Mouse (Mus musculus) megakaryocyte-erythroid progenitor cell, adult 5-6 weeks (primary cell): Measurements from ENCODE around the gene Rbm5. TPM values are rescaled to one million over a fixed set of nuclear protein-coding genes. Genes with fewer than 3 reads are reported as not detected.

Experiments
- total RNA-seq, 2 experiments: library from RNA; stranded (forward) in 1 of 2; stranded (reverse) in 1 of 2; fragments of 200-1000, 215-1000 nt in 1 of 2; fragments of >200 nt in 1 of 2; fragmentation: Nextera tagmentation in 1 of 2; gene quantifications; 2 replicates each; pipeline ENCODE4 v1.2.3; 2014 to 2017

Rbm5 gene
- total RNA-seq, 2 experiments from 2014 or later: 172 to 236 TPM

Other genes starting within 250 kb of the Rbm5 start
- gene Tmem115, start 237.1 kb downstream of the Rbm5 start, total RNA-seq (2014; fragmentation: Nextera tagmentation): 15.0 and 18.4 TPM in 2 replicates
- gene Tmem115, start 237.1 kb downstream of the Rbm5 start, total RNA-seq (2017): 13.3 and 15.7 TPM in 2 replicates
- 5.3 and 16.6 TPM in 2 replicates for gene Cyb561d2, start 228.8 kb downstream of the Rbm5 start, total RNA-seq (2014; fragmentation: Nextera tagmentation)
- 14.5 and 15.0 TPM in 2 replicates for gene Cyb561d2, start 228.8 kb downstream of the Rbm5 start, total RNA-seq (2017)
- 14.8 and 19.1 TPM in 2 replicates for gene Nprl2, start 228.8 kb downstream of the Rbm5 start, total RNA-seq (2014; fragmentation: Nextera tagmentation)
- gene Nprl2, start 228.8 kb downstream of the Rbm5 start, total RNA-seq (2017): 7.5 and 8.7 TPM in 2 replicates
- gene Zmynd10, start 223.7 kb downstream of the Rbm5 start, total RNA-seq (2014; fragmentation: Nextera tagmentation): not detected in 2 replicates
- gene Zmynd10, start 223.7 kb downstream of the Rbm5 start, total RNA-seq (2017): not detected in 2 replicates
- gene Rassf1, start 219.4 kb downstream of the Rbm5 start, total RNA-seq (2014; fragmentation: Nextera tagmentation): 24.6 and 29.3 TPM in 2 replicates
- gene Rassf1, start 219.4 kb downstream of the Rbm5 start, total RNA-seq (2017): 32.8 and 40.3 TPM in 2 replicates
- gene Tusc2, start 207.7 kb downstream of the Rbm5 start, total RNA-seq (2014; fragmentation: Nextera tagmentation): 27.2 and 33.6 TPM in 2 replicates
- gene Tusc2, start 207.7 kb downstream of the Rbm5 start, total RNA-seq (2017): 15.6 and 26.1 TPM in 2 replicates
- gene Hyal2, start 203.1 kb downstream of the Rbm5 start, total RNA-seq (2014; fragmentation: Nextera tagmentation): 7.6 and 23.6 TPM in 2 replicates
- gene Hyal2, start 203.1 kb downstream of the Rbm5 start, total RNA-seq (2017): 5.4 and 8.3 TPM in 2 replicates
- 1.1 and 5.9 TPM in 2 replicates for gene Hyal1, start 194.1 kb downstream of the Rbm5 start, total RNA-seq (2014; fragmentation: Nextera tagmentation)
- 1.1 and 4.3 TPM in 2 replicates for gene Hyal1, start 194.1 kb downstream of the Rbm5 start, total RNA-seq (2017)
- gene Naa80, start 192.1 kb downstream of the Rbm5 start, total RNA-seq (2014; fragmentation: Nextera tagmentation): 46.2 and 49.0 TPM in 2 replicates
- gene Naa80, start 192.1 kb downstream of the Rbm5 start, total RNA-seq (2017): 15.8 and 25.8 TPM in 2 replicates
- gene Hyal3, start 190.2 kb downstream of the Rbm5 start, total RNA-seq (2014; fragmentation: Nextera tagmentation): 5.1 and 9.4 TPM in 2 replicates
- 0.61 and 3.3 TPM in 2 replicates for gene Hyal3, start 190.2 kb downstream of the Rbm5 start, total RNA-seq (2017)
- gene Ifrd2, start 183.4 kb downstream of the Rbm5 start, total RNA-seq (2014; fragmentation: Nextera tagmentation): 226 and 251 TPM in 2 replicates
- gene Ifrd2, start 183.4 kb downstream of the Rbm5 start, total RNA-seq (2017): 103 and 192 TPM in 2 replicates
- 0.50 TPM in 1 of 2 replicates, not detected in the other for gene Sema3b, start 161.8 kb downstream of the Rbm5 start, total RNA-seq (2014; fragmentation: Nextera tagmentation)
- not detected in 2 replicates for gene Sema3b, start 161.8 kb downstream of the Rbm5 start, total RNA-seq (2017)
- 204 and 225 TPM in 2 replicates for gene Gnai2, start 135.6 kb downstream of the Rbm5 start, total RNA-seq (2014; fragmentation: Nextera tagmentation)
- 215 and 228 TPM in 2 replicates for gene Gnai2, start 135.6 kb downstream of the Rbm5 start, total RNA-seq (2017)
- gene Slc38a3, start 101.5 kb downstream of the Rbm5 start, total RNA-seq (2014; fragmentation: Nextera tagmentation): not detected in 2 replicates
- gene Slc38a3, start 101.5 kb downstream of the Rbm5 start, total RNA-seq (2017): not detected in 2 replicates
- gene Gnat1, start 91.3 kb downstream of the Rbm5 start, total RNA-seq (2014; fragmentation: Nextera tagmentation): not detected in 2 replicates
- 5.3 TPM in 1 of 2 replicates, not detected in the other for gene Gnat1, start 91.3 kb downstream of the Rbm5 start, total RNA-seq (2017)
- 0.94 TPM in 1 of 2 replicates, not detected in the other for gene Sema3f, start 60.5 kb downstream of the Rbm5 start, total RNA-seq (2014; fragmentation: Nextera tagmentation)
- gene Sema3f, start 60.5 kb downstream of the Rbm5 start, total RNA-seq (2017): not detected in 2 replicates
- gene Rbm6, start 102.2 kb upstream of the Rbm5 start, total RNA-seq (2014; fragmentation: Nextera tagmentation): 123 and 150 TPM in 2 replicates
- 164 and 174 TPM in 2 replicates for gene Rbm6, start 102.2 kb upstream of the Rbm5 start, total RNA-seq (2017)
- gene Mon1a, start 117.2 kb upstream of the Rbm5 start, total RNA-seq (2014; fragmentation: Nextera tagmentation): 3.7 and 7.2 TPM in 2 replicates
- 6.1 and 12.6 TPM in 2 replicates for gene Mon1a, start 117.2 kb upstream of the Rbm5 start, total RNA-seq (2017)
- gene Mst1r, start 135.9 kb upstream of the Rbm5 start, total RNA-seq (2014; fragmentation: Nextera tagmentation): not detected in 2 replicates
- gene Mst1r, start 135.9 kb upstream of the Rbm5 start, total RNA-seq (2017): not detected in 2 replicates
- gene Actl11, start 157.5 kb upstream of the Rbm5 start, total RNA-seq (2014; fragmentation: Nextera tagmentation): not detected in 2 replicates
- not detected in 2 replicates for gene Actl11, start 157.5 kb upstream of the Rbm5 start, total RNA-seq (2017)
- gene Camkv, start 164.7 kb upstream of the Rbm5 start, total RNA-seq (2014; fragmentation: Nextera tagmentation): 0.22 TPM in 1 of 2 replicates, not detected in the other
- not detected in 2 replicates for gene Camkv, start 164.7 kb upstream of the Rbm5 start, total RNA-seq (2017)
- 22.4 and 31.0 TPM in 2 replicates for gene Traip, start 179.1 kb upstream of the Rbm5 start, total RNA-seq (2014; fragmentation: Nextera tagmentation)
- gene Traip, start 179.1 kb upstream of the Rbm5 start, total RNA-seq (2017): 17.2 and 18.4 TPM in 2 replicates
- gene Uba7, start 204.5 kb upstream of the Rbm5 start, total RNA-seq (2014; fragmentation: Nextera tagmentation): 111 and 114 TPM in 2 replicates
- 17.7 and 30.3 TPM in 2 replicates for gene Uba7, start 204.5 kb upstream of the Rbm5 start, total RNA-seq (2017)
- gene Gm20661, start 212.1 kb upstream of the Rbm5 start, total RNA-seq (2014; fragmentation: Nextera tagmentation): not detected in 2 replicates
- gene Gm20661, start 212.1 kb upstream of the Rbm5 start, total RNA-seq (2017): 0.42 TPM in 1 of 2 replicates, not detected in the other
- gene Inka1, start 214.9 kb upstream of the Rbm5 start, total RNA-seq (2014; fragmentation: Nextera tagmentation): 23.1 and 29.7 TPM in 2 replicates
- gene Inka1, start 214.9 kb upstream of the Rbm5 start, total RNA-seq (2017): 28.6 and 47.3 TPM in 2 replicates
- gene Cdhr4, start 221.5 kb upstream of the Rbm5 start, total RNA-seq (2014; fragmentation: Nextera tagmentation): 0.37 TPM in 1 of 2 replicates, not detected in the other
- 0.88 TPM in 1 of 2 replicates, not detected in the other for gene Cdhr4, start 221.5 kb upstream of the Rbm5 start, total RNA-seq (2017)
- not detected in 2 replicates for gene Gm20662, start 225.4 kb upstream of the Rbm5 start, total RNA-seq (2014; fragmentation: Nextera tagmentation)
- not detected in 2 replicates for gene Gm20662, start 225.4 kb upstream of the Rbm5 start, total RNA-seq (2017)
- gene Ip6k1, start 231.5 kb upstream of the Rbm5 start, total RNA-seq (2014; fragmentation: Nextera tagmentation): 30.6 and 36.6 TPM in 2 replicates
- gene Ip6k1, start 231.5 kb upstream of the Rbm5 start, total RNA-seq (2017): 31.9 and 36.9 TPM in 2 replicates